Mouse (Mus musculus): Measurements from ENCODE around the gene Ccdc110. TPM values are rescaled to one million over a fixed set of nuclear protein-coding genes. Genes with fewer than 3 reads are reported as not detected.

Gene Ccdc110
- not detected for total RNA-seq (2023)

DNA sequence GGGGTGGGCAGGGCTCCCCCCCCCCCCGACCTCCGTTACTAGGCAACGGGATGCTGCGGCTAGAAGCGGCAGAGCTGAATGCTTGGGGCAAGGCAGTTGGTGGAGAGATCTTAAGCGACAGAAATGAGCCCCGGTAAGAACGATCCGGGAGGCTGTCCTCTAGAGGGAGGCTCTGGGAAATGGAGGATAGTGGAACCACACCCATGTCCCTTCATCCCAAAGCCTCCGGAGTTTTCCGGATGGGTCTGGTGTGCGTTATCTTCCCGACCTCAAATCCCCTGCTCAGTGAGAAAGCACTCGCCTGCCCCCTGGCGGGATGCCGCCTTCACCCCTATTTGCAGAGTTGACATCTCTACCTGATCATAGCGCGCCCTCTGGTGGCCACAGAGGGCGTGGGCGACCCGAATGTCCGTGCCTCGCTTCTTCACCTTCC lies at the start of gene Ccdc110:
Gene Ccdc110 (plus strand): TSS at position 38 of the 433 bp plus-strand sequence.

DNA sequence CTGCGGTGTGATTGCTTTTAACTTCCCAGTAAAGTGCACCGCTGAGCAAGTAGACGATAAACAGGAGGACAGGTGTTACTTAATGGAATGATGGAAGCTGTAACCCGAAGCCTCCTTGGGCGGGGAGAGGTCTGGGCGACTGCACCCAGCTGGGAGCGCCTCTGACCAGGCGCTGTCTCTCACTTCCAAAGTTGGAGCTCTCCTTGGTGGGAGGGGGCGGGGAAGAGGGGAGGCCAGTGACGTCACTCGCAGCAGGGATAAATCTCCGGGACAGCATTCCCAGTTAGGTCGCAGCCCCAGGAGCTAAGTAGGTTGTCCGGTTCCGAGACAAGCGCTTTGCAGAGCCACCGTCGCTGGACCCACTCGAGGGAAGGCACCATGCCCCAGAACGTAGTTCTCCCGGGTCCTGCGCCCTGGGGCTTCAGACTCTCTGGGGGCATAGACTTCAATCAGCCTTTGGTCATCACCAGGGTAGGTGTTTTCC lies 49.2 kb upstream of the Ccdc110 start, which contains the start of gene Pdlim3:
Gene Pdlim3 (plus strand): TSS at position 260 of the 484 bp plus-strand sequence.

DNA sequence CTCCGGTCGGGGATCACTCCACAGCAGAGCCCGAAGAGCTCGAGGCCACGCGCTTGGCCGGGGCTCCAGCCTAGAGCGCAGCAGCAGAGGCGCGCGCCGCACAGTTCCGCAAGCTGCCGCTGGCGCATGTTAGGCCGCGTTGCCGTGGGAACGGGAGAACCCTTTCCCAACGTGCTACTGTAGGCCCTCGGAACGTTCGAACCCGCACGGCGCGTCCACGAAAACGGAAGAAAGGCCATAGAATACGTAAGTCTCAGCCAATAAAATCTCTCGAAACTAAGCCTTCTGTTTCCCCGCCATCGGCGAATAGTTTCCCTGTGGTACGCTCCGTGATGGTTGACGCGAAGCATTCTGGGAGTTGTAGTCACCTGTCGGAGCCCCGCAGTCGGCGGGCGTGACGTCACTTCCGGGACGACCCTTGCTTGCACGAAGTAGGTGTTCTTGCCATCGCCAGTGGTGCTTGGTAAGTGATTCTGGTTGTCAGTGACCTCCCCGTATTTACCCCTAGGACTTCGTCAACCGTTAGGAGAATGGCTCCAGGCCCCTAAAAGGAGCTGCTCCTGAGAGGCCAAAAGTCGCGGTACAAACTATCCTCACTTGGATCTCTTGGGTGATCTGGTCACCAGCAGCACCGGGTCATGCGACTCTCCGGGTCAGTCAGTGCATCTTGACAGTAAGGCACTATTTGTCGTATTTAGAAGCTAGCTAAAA lies 40.9 kb downstream of the Ccdc110 start, which contains the start of the genes 1700029J07Rik and Ufsp2:
Gene 1700029J07Rik (minus strand): TSS at position 127 of the 711 bp plus-strand sequence.
Gene Ufsp2 (plus strand): TSS at position 403 of the 711 bp plus-strand sequence.

Other genes starting within 250 kb of the Ccdc110 start
- gene Pdlim3, start 49.2 kb upstream of the Ccdc110 start, total RNA-seq (2023): not detected
- 1 to 10 TPM; 1.4 to 1.6 TPM for gene 1700029J07Rik, start 40.6 kb downstream of the Ccdc110 start, total RNA-seq (2023)
- gene Ufsp2, start 40.9 kb downstream of the Ccdc110 start, total RNA-seq (2023): 10 to 100 TPM; 13.6 to 17.2 TPM
- not detected for gene Lrp2bp, start 64.7 kb downstream of the Ccdc110 start, total RNA-seq (2023)
- 1 to 10 TPM; 5.0 to 8.2 TPM for gene Ankrd37, start 71.1 kb downstream of the Ccdc110 start, total RNA-seq (2023)
- 10 to 100 TPM; 21.6 to 22.5 TPM for gene Cfap97, start 217.2 kb downstream of the Ccdc110 start, total RNA-seq (2023)
- gene Snx25, start 217.5 kb downstream of the Ccdc110 start, total RNA-seq (2023): 10 to 100 TPM; 23.4 to 24.0 TPM

Data from T-cell, adult 66 days (primary cell).